Mouse (Mus musculus): ENCODE measurements around the gene Gm6657. TPM values are rescaled to one million over a fixed set of nuclear protein-coding genes. Genes with fewer than 3 reads are reported as not detected.

Gene Gm6657
- polyA plus RNA-seq (2012; ENCODE audit: insufficient read depth, insufficient read length, low replicate concordance, missing spikeins) = not detected in 2 replicates

DNA sequence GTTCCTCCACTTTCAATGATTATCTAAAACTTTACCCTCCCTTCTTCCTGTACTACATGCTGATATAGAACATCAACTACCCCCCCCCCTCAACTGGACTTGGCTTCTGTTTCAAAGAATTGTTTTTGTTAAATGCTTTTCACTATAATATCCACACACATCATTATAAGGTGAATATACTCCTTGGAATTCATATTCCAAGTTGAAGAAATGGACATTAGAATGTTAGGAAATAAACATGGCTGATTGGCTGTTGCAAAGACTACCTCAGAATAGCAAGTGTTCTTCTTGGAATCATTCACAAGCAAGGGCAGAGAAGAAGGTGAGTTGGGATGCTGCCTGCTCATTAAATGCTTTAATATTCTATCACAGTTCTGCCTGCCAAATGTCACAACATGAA is at the start of gene Gm6657:
Gene Gm6657 (plus strand): TSS at position 301 of the 400 bp plus-strand sequence.
- TF ChIP-seq CTCF (IDR thresholded peaks at IDR 0.05; ENCODE audit: insufficient read depth, low read depth, low read length) = no peak
- TF ChIP-seq POLR2A (IDR thresholded peaks at IDR 0.05; ENCODE audit: insufficient read depth, low read depth, low read length) = no peak
- Histone ChIP-seq H3K27ac (ENCODE audit: insufficient read depth, low read depth, low read length) (no peak within 1 kb of the TSS), H3K4me3 (ENCODE audit: insufficient read depth, low read depth, low read length) (no peak within 1 kb of the TSS), H3K4me1 (ENCODE audit: control insufficient read depth, insufficient read depth, low read length) (no peaks in the 10 kb centered on the region)

DNA sequence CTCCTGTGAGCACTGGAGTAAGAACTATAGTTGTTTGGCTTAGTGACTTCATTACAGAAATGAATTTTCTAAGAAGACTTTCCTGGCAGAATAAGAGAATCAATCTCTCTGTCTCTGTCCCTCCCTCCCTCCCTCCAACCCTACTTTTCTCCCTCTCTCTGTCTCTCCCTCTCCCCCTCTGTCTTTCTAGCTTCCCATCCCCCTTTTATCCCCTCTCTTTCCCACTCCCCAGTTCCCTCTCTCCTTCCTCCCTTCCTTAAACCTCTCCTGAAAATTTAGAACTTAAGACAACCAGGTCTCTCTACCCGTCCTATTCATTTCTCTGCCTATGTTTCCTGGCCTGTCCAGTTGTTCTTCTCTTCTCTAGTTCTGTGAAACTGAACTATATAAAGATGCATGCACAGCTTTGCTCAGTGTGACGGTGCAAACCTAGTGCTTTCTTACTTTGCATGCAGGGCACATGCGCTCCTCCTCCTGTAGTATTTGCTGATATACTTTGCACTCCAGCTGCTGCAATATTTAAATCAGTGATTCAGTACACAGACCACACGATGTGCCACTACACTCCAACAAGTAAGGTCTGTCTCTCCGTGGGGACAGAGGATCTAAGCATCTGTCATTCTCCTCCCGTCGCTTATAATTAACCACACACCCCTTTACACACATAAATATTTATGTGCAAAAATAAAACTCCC is 40.6 kb upstream of the Gm6657 start:
- H3K27ac ChIP-seq (ENCODE audit: insufficient read depth, low read depth, low read length) = no peak overlapping the region
- peaks cover 3% of the 10 kb centered on the region for H3K4me1 ChIP-seq (ENCODE audit: control insufficient read depth, insufficient read depth, low read length)
- WGBS = 15% methylated on average over 7 of the region's 7 CpGs
- TF ChIP-seq CTCF (IDR thresholded peaks at IDR 0.05; ENCODE audit: insufficient read depth, low read depth, low read length) (no peak), POLR2A (IDR thresholded peaks at IDR 0.05; ENCODE audit: insufficient read depth, low read depth, low read length) (no peak)
- no peak overlapping the region for H3K4me3 ChIP-seq (ENCODE audit: insufficient read depth, low read depth, low read length)

DNA sequence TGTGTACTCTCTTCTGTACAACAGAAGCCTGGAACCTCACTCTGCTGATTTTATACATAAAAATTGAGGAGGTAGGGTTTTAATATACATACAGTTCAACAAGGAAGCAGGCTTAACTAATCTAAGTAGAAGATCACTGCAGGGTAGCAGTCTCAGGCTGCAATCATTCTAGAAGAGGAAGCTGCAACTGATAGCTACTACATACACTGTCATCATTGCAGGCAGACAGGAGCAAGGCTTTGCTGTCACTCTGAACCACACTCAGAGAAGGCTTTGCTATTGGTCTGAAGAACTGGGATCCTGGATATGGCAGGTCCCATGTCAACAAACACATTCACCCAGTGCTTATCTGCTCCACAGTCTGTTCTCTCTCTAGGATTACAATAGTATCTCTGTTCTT is 23.9 kb upstream of the Gm6657 start:
- TF ChIP-seq POLR2A (IDR thresholded peaks at IDR 0.05; ENCODE audit: insufficient read depth, low read depth, low read length) = no peak
- no peak for TF ChIP-seq CTCF (IDR thresholded peaks at IDR 0.05; ENCODE audit: insufficient read depth, low read depth, low read length)
- H3K4me3 ChIP-seq (ENCODE audit: insufficient read depth, low read depth, low read length) = no peak overlapping the region
- no peaks in the 10 kb centered on the region for H3K4me1 ChIP-seq (ENCODE audit: control insufficient read depth, insufficient read depth, low read length)
- H3K27ac ChIP-seq (ENCODE audit: insufficient read depth, low read depth, low read length) = no peak overlapping the region

DNA sequence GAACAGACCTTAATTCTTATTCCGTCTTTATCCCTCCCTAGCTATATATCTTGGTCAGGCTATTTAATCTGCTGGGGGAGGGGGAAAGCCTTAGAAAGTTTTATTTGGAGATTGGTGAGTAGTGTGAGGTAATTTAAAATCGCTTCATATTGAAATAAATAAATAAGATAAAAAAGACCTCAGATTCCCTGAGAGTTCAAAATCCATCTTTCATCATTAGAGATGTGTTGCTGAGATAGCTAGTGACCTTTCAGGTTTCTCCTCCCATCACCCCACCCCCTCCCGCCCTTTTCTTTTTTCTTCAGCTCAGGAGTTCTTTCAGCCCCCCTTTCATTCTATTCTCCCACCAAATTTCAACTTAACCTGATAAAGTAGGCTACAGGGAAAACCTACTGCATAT is 20.1 kb upstream of the Gm6657 start:
- no peak for TF ChIP-seq POLR2A (IDR thresholded peaks at IDR 0.05; ENCODE audit: insufficient read depth, low read depth, low read length)
- TF ChIP-seq CTCF (IDR thresholded peaks at IDR 0.05; ENCODE audit: insufficient read depth, low read depth, low read length) = no peak
- no peak overlapping the region for H3K4me3 ChIP-seq (ENCODE audit: insufficient read depth, low read depth, low read length)
- H3K27ac ChIP-seq (ENCODE audit: insufficient read depth, low read depth, low read length) = no peak overlapping the region
- H3K4me1 ChIP-seq (ENCODE audit: control insufficient read depth, insufficient read depth, low read length) = no peaks in the 10 kb centered on the region
- 85% methylated on average over 3 of the region's 3 CpGs for WGBS

DNA sequence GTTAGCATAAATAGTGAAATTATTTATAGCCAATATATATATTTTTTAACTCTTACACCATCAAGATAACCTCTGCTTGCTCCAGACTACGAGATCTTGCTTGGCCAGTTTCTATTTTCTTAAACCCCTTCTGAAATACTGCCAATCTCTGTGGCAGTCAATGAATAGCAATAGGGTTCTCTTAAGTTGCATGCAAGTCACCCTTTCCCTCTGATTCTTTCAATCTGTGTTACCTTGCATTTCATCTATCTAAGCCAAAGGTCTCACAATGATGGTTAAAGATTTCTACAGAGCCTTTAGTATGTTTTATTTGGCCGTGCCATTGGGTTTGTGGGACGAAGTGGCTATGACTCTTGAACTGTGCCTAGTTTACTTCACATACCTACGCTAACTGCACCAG is 19.4 kb upstream of the Gm6657 start:
- TF ChIP-seq CTCF (IDR thresholded peaks at IDR 0.05; ENCODE audit: insufficient read depth, low read depth, low read length) (no peak), POLR2A (IDR thresholded peaks at IDR 0.05; ENCODE audit: insufficient read depth, low read depth, low read length) (no peak)
- Histone ChIP-seq H3K4me3 (ENCODE audit: insufficient read depth, low read depth, low read length) (no peak overlapping the region), H3K4me1 (ENCODE audit: control insufficient read depth, insufficient read depth, low read length) (no peaks in the 10 kb centered on the region), H3K27ac (ENCODE audit: insufficient read depth, low read depth, low read length) (no peak overlapping the region)
- WGBS = 84% methylated on average over 4 of the region's 4 CpGs

DNA sequence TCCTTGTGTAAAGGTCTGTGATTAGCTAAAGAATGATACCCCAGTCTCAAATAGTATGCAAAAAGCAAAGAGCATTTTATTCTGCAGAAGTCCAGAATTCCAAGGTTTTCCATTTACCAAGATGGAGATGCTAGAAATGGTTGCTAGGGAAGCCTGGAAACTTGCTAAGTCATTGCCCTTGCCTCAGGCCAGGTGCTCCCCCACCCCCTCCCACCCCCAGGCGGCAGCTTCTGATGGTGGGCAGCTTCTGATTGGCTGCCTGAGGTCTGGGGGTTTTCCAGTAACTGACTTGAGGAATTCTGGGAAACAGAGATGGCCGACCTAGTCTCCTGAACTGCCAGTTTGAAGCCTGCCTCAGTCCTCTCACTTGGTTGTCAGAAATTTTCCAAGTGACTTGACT is 12.6 kb upstream of the Gm6657 start:
- TF ChIP-seq POLR2A (IDR thresholded peaks at IDR 0.05; ENCODE audit: insufficient read depth, low read depth, low read length) (no peak), CTCF (IDR thresholded peaks at IDR 0.05; ENCODE audit: insufficient read depth, low read depth, low read length) (no peak)
- no peaks in the 10 kb centered on the region for H3K4me1 ChIP-seq (ENCODE audit: control insufficient read depth, insufficient read depth, low read length)
- no peak overlapping the region for H3K4me3 ChIP-seq (ENCODE audit: insufficient read depth, low read depth, low read length)
- WGBS = 79% methylated on average over 2 of the region's 2 CpGs
- no peak overlapping the region for H3K27ac ChIP-seq (ENCODE audit: insufficient read depth, low read depth, low read length)

DNA sequence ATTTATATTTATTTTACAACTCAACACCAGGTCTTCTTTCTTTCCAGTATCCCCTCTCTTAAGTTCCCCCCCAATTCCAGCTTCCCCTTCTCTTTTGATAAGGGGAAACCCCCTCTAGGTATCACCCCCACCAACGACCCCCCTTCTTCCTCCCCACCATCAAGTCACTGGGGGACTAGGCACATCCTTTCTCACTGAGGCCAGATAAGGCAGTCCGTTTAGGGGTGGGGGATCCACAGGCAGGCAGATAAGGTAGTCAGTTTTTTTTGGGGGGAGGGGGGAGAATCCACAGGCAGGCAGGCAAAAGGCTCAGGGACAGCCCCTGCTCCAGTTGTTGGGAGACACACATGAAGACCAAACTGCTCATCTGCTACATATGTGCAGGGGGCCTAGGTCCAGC is 1.3 kb downstream of the Gm6657 start:
- no peak overlapping the region for H3K27ac ChIP-seq (ENCODE audit: insufficient read depth, low read depth, low read length)
- TF ChIP-seq POLR2A (IDR thresholded peaks at IDR 0.05; ENCODE audit: insufficient read depth, low read depth, low read length) = no peak
- TF ChIP-seq CTCF (IDR thresholded peaks at IDR 0.05; ENCODE audit: insufficient read depth, low read depth, low read length) = no peak
- H3K4me3 ChIP-seq (ENCODE audit: insufficient read depth, low read depth, low read length) = no peak overlapping the region
- 0 out of 2 replicates have a peak, but pooled peaks cover 3% of the 10 kb centered on the region for H3K4me1 ChIP-seq (ENCODE audit: control insufficient read depth, insufficient read depth, low read length)
- WGBS = 79% methylated on average over 2 of the region's 2 CpGs

DNA sequence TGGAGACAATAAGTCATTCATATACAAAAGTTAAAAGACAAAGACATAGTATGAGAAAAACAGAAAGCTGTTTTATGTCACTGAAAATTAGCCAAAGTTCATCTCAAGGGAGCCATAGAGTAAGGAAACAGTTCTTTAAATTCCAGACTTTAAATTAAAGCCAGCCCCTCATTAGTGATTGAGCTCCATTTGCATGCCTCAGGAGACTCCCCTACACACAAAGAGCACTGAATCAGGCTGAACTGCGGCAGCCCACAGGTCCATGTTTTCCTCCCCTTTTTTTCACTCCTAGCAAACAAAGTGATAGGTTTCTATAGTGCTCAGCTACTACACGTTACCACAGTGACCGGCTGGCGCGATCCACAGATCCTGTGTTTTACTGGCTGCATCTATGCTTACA is 9.6 kb downstream of the Gm6657 start:
- TF ChIP-seq POLR2A (IDR thresholded peaks at IDR 0.05; ENCODE audit: insufficient read depth, low read depth, low read length) (no peak), CTCF (IDR thresholded peaks at IDR 0.05; ENCODE audit: insufficient read depth, low read depth, low read length) (no peak)
- Histone ChIP-seq H3K4me3 (ENCODE audit: insufficient read depth, low read depth, low read length) (no peak overlapping the region), H3K4me1 (ENCODE audit: control insufficient read depth, insufficient read depth, low read length) (0 out of 2 replicates have a peak, but pooled peaks cover 3% of the 10 kb centered on the region), H3K27ac (ENCODE audit: insufficient read depth, low read depth, low read length) (no peak overlapping the region)
- 57% methylated on average over 5 of the region's 5 CpGs for WGBS

DNA sequence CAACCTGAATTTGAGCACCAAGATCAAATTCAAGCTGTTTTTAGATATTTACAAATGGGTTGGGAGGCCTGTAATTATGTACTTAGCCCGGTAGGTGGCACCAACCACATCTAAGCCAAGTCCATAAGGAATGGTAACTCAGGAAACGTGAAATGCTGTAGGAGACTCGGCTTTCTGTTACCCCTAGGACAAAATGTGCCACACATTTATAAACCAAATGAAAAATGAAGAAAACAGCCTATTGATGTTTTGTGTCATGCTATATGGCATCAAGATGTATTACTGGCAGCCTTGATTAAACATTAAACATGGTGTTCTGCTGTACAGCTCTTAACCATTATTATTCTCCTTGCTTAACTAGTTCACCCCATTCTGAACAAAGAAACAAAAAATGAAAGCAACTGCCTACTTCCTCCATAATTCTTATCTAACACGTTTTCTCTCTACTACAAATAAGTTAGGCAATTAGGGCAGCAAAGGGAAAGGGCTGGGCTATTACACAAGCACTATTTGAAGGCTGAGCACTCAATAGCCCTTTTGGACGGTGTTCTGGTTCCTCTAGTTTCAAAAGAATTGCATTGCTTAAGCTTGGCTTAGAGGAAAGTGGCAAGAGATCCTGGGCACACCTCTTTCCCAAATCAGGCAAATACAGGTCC is 12.0 kb downstream of the Gm6657 start:
- no peak overlapping the region for H3K27ac ChIP-seq (ENCODE audit: insufficient read depth, low read depth, low read length)
- 7% methylated on average over 5 of the region's 5 CpGs for WGBS
- no peak overlapping the region for H3K4me3 ChIP-seq (ENCODE audit: insufficient read depth, low read depth, low read length)
- H3K4me1 ChIP-seq (ENCODE audit: control insufficient read depth, insufficient read depth, low read length) = no peaks in the 10 kb centered on the region
- TF ChIP-seq CTCF (IDR thresholded peaks at IDR 0.05; ENCODE audit: insufficient read depth, low read depth, low read length) (no peak), POLR2A (IDR thresholded peaks at IDR 0.05; ENCODE audit: insufficient read depth, low read depth, low read length) (no peak)

Measured in olfactory bulb, adult 2 months (tissue).